Mouse (Mus musculus) testis, adult 2 months (tissue): ENCODE data around the gene Rtn4rl1.

Source experiments
- CTCF ChIP-seq: fragments of 200-500 bp; IDR thresholded peaks from 2 replicates; pipeline ENCODE4 v1.5.1; 2012; ENCODE audit warnings: low read depth, mild to moderate bottlenecking, inconsistent platforms, low read length, moderate library complexity; ENCODE audit not compliant: control insufficient read depth, insufficient read depth, insufficient replicate concordance
- POLR2A ChIP-seq: fragments of 200-500 bp; IDR thresholded peaks from 2 replicates; pipeline ENCODE4 v1.6.1; 2012; ENCODE audit warnings: low read depth, mild to moderate bottlenecking, inconsistent platforms, low read length, moderate library complexity; ENCODE audit not compliant: control insufficient read depth

DNA sequence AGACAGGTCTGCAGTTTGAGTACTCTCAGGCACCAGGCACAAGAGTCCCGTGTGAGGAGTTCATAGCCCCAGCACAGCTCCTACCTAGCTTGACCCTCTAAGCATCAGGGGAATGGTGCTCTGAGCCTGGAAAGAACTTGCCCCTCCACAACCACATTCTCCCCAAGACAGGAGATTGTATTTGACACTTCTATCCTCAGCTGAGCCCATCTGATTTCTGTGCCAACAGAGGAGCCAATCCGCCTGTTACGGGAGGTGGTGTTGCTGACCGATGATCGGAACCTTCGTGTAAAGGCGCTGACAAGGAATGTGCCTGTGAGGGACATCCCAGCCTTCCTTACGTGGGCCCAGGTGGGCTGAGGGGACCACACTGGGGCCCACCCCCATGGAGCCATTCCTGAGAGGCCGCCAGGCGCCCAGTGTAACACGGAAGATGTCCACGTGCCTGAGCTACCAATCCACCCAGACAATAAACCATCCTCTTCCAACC lies 30.9 kb upstream of the Rtn4rl1 start:
- no peak for TF ChIP-seq CTCF
- TF ChIP-seq POLR2A = no peak
